Mouse (Mus musculus) liver, embryonic 16.5 days (tissue): ENCODE data around the gene Fbxo6. TPM values are rescaled to one million over a fixed set of nuclear protein-coding genes. Genes with fewer than 3 reads are reported as not detected.
"Not testable (repeated sequence)": the region's sequence is repeated elsewhere in the genome, so short reads cannot be mapped to it uniquely, and the experiment has no call there.

Experiments
- ATAC-seq: fragments of 200-750 bp; cut with Nextera tagmentation; 2 replicates; pipeline ENCODE4 v1.8.0; 2017; ENCODE audit warnings: low read depth, mild to moderate bottlenecking, moderate number of reproducible peaks, moderate library complexity
- H3K27ac ChIP-seq: fragments of 300-500 bp; sonication (generic); 2 replicates; pipeline ENCODE4 v1.5.1; 2014; ENCODE audit warnings: mild to moderate bottlenecking, low read length
- H3K27me3 ChIP-seq: fragments of 300-500 bp; sonication (generic); 2 replicates; pipeline ENCODE4 v1.6.1; 2014; ENCODE audit warnings: low read depth, low read length, mixed read lengths; ENCODE audit not compliant: control insufficient read depth, insufficient read depth
- H3K36me3 ChIP-seq: fragments of 300-500 bp; sonication (generic); 2 replicates; pipeline ENCODE4 v1.6.1; 2014; ENCODE audit warnings: mild to moderate bottlenecking; ENCODE audit not compliant: control insufficient read depth, insufficient read depth
- H3K4me1 ChIP-seq: fragments of 300-500 bp; sonication (generic); 2 replicates; pipeline ENCODE4 v1.6.1; 2014; ENCODE audit warnings: low read depth, low read length, mixed read lengths; ENCODE audit not compliant: control insufficient read depth
- H3K4me2 ChIP-seq: fragments of 300-500 bp; sonication (generic); 2 replicates; pipeline ENCODE4 v1.6.1; 2014; ENCODE audit warnings: low read depth, low read length, mixed read lengths
- H3K4me3 ChIP-seq: fragments of 300-500 bp; sonication (generic); 2 replicates; pipeline ENCODE4 v1.5.1; 2014; ENCODE audit warnings: low read depth, mild to moderate bottlenecking, low read length
- H3K9ac ChIP-seq: fragments of 300-500 bp; sonication (generic); 2 replicates; pipeline ENCODE4 v1.6.1; 2014; ENCODE audit warnings: low read depth, low read length
- H3K9me3 ChIP-seq: fragments of 300-500 bp; sonication (generic); replicated peaks from 2 replicates; pipeline ENCODE4 v1.6.1; 2016; ENCODE audit warnings: low read length; ENCODE audit not compliant: control insufficient read depth
- WGBS: fragments of 180-500 bp; shearing (Covaris S2); extraction: QIAGEN DNeasy Blood & Tissue Kit; methylation state at CpG from one replicate; pipeline ENCODE4 v1.1.7; 2014; ENCODE audit not compliant: insufficient replicate concordance; 5-methylcytosine and 5-hydroxymethylcytosine counted together
- polyA plus RNA-seq: library from polyadenylated mRNA; unstranded; fragments of >200 nt; fragmentation: Nextera tagmentation; extraction: Ambion mirVana; gene quantifications from 2 replicates; pipeline ENCODE4 v1.2.1, GENCODE M21; 2015

The Fbxo6 gene
- polyA plus RNA-seq, 1 experiment from 2014 or later = 11.4 TPM

DNA sequence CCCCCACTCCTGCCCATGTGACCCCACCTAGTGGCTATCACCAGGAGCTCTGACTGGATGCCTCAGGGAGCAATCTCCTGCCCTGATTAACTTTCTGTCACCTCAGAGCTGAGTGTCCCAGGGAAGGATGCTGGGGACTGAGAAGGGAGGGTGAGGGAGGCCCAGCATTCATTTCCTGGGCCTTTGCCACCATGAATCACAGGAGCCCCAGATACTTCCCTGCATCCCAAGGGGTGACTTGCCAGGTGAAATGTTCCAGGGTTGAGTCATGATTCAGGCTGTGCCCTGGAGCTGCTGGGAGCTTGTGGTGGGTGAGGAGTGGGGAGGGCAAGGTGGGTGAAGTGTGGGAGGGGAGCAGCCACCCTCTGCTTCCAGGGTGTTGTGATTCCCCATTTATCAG is 25.8 kb upstream of the Fbxo6 start:
- peaks cover 37% of the 10 kb centered on the region for H3K27me3 ChIP-seq

DNA sequence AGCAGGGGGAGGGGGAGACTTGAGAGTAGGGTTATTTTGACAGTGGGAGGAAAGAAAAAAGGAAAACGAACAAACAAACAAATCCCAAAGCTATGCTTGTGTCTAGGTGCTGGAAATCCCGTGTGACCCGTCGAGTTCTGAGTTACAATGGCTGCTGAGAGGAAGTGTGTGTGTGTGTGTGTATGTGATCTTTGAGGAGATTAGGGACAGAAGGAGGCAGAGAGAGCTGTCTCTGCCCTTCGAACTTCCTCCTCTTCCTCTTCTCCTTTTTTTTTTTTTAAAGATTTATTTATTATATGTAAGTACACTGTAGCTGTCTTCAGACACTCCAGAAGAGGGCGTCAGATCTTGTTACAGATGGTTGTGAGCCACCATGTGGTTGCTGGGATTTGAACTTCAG is 24.7 kb upstream of the Fbxo6 start:
- H3K27ac ChIP-seq, H3K9me3 ChIP-seq, H3K4me2 ChIP-seq, H3K36me3 ChIP-seq, ATAC-seq, H3K9ac ChIP-seq, H3K4me1 ChIP-seq, H3K4me3 ChIP-seq: not testable (repeated sequence)
- WGBS = 16% methylated on average over 5 of the region's 6 CpGs
- peaks cover 47% of the 10 kb centered on the region for H3K27me3 ChIP-seq

More for the DNA sequence above, 25.8 kb upstream of the Fbxo6 start:
- no peak overlapping the region for H3K4me3 ChIP-seq
- no peak overlapping the region for H3K27ac ChIP-seq
- H3K9me3 ChIP-seq = no peaks in the 10 kb centered on the region
- H3K4me1 ChIP-seq = no peaks in the 10 kb centered on the region
- no peak overlapping the region for H3K9ac ChIP-seq
- H3K4me2 ChIP-seq = no peak overlapping the region
- no peaks in the 10 kb centered on the region for H3K36me3 ChIP-seq
- no peak for ATAC-seq

DNA sequence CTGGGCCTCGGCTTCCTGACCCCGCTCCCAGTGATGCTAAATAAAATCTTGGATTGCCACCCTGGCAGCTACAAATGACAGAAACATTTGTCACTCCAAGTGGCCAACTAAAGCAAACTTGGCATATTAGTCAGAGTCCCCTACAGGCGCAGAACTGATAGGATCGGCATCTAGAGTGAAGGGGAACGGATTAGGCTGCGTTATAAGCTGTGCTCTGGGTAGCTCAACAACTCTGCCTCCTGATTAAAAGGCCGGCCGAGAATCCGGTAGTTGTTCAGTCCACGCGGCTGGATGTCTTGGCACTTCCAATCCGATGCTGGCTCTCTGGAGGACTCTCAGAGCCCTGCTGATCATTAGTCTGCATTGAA is 22.5 kb upstream of the Fbxo6 start:
- H3K36me3 ChIP-seq = no peaks in the 10 kb centered on the region
- no peaks in the 10 kb centered on the region for H3K9me3 ChIP-seq
- 16% methylated on average over 12 of the region's 12 CpGs for WGBS
- no peak overlapping the region for H3K9ac ChIP-seq
- H3K27me3 ChIP-seq = peaks cover 62% of the 10 kb centered on the region
- no peak overlapping the region for H3K27ac ChIP-seq
- H3K4me2 ChIP-seq = no peak overlapping the region
- H3K4me3 ChIP-seq = no peak overlapping the region
- H3K4me1 ChIP-seq = no peaks in the 10 kb centered on the region
- ATAC-seq = no peak

DNA sequence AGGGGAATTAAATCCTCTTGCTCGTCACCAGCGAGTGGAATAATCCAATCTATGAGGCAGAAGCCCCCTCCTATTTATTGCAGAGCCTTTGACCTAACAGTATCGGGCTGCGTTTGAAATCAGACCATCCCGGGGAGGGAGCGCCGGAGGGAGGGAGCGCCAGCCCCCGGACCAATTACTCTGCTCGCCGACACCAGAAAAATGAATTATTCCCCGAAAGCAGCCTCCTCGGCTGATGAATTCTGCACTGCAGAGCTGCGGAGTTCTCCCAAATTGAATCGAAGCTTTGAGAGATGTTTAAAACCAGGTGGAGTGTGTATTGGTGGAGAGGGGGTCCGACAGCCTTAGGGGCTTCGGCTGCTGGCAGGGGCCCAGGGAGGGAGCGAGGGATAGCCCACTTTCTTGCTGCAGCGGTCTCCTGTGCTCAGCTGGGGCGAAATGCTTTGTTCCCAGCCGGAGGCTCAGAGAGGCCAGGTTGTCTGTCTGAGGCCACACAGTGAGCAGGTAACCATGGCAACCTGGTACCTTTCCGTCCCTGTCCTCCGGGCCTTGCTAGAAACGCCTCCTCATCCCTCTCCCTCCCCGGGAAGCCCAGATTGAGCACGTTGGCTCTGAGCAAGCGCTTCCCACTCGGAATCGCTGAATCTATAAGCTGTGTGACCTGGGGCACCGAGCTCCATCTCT is 22.0 kb upstream of the Fbxo6 start:
- Histone ChIP-seq H3K9me3 (no peaks in the 10 kb centered on the region), H3K36me3 (no peaks in the 10 kb centered on the region), H3K27ac (no peak overlapping the region), H3K4me3 (no peak overlapping the region), H3K4me1 (no peaks in the 10 kb centered on the region), H3K27me3 (peaks cover 65% of the 10 kb centered on the region), H3K4me2 (no peak overlapping the region), H3K9ac (no peak overlapping the region)
- WGBS = 4% methylated on average over 30 of the region's 30 CpGs
- no peak for ATAC-seq

DNA sequence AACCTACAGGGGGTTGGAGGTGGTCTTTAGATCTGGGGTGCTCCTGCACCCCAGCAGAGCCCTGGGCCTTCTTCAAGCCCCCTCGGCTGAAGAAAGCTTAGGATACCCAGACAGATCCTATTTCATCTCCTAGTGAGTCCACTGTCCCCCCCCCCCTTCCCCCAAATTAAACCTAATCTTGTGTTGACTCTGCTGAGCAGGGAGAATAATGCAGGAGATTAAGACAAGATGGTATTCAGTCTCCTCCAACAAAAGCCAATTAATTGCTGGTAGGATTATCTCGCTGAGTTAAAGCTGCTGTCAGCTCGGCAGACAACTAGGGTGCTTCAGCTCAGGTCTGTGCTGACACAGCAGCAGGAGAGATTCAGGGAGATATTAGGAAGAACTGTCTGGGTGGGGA is 19.3 kb upstream of the Fbxo6 start:
- Histone ChIP-seq H3K9me3 (no peaks in the 10 kb centered on the region), H3K4me1 (no peaks in the 10 kb centered on the region), H3K27ac (no peak overlapping the region), H3K36me3 (no peaks in the 10 kb centered on the region), H3K9ac (no peak overlapping the region), H3K4me3 (no peak overlapping the region), H3K4me2 (no peak overlapping the region), H3K27me3 (peaks cover 76% of the 10 kb centered on the region)
- 54% methylated on average over 3 of the region's 3 CpGs for WGBS
- ATAC-seq = no peak

DNA sequence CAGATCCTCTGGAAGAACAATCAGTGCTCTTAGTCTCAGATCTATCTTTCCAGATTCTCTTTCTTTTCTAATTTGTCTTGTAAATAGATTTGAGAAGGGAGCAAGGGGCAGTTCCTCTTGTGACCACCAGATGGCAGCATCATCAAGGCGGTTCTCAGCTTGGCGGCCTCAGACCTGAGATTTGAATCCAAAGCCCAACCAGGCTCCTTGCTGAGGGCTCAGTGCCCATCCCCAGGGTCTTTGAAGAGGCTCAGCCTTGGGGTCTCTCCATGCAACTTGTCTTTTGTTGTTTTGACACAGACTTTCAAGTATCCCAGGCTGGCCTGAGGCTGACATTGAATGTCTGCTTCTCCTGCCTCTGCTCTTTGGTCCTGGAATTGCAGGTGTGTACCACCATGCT is 18.9 kb upstream of the Fbxo6 start:
- Histone ChIP-seq H3K36me3 (no peaks in the 10 kb centered on the region), H3K4me3 (no peak overlapping the region), H3K4me1 (no peaks in the 10 kb centered on the region), H3K9ac (no peak overlapping the region), H3K27me3 (peaks cover 77% of the 10 kb centered on the region), H3K27ac (no peak overlapping the region), H3K9me3 (no peaks in the 10 kb centered on the region), H3K4me2 (no peak overlapping the region)
- 0% methylated on average over 2 of the region's 2 CpGs for WGBS
- no peak for ATAC-seq

DNA sequence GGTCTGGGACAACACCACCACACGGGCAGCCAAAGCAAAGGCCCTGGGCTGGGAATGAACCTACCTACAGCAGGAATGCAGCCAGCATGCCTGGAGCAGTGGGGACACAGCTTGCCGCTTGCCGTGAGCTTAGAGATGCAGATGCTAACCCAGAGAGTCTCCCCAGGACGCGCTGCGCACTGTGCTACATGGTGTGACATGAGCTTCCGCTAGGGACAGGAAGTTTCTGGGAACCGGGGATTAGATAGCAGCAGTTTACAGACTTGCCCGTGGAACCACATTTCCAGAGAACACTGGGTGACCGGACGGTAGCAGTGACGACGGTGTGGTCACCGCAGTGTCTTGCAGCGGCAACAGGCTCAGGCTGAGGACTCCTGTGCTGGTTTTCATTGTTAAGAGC is 17.6 kb upstream of the Fbxo6 start:
- 10% methylated on average over 15 of the region's 15 CpGs for WGBS
- Histone ChIP-seq H3K27ac (no peak overlapping the region), H3K4me2 (no peak overlapping the region), H3K4me1 (no peaks in the 10 kb centered on the region), H3K36me3 (no peaks in the 10 kb centered on the region), H3K9ac (no peak overlapping the region), H3K4me3 (no peak overlapping the region), H3K9me3 (no peaks in the 10 kb centered on the region), H3K27me3 (peaks cover 77% of the 10 kb centered on the region)
- ATAC-seq = no peak

DNA sequence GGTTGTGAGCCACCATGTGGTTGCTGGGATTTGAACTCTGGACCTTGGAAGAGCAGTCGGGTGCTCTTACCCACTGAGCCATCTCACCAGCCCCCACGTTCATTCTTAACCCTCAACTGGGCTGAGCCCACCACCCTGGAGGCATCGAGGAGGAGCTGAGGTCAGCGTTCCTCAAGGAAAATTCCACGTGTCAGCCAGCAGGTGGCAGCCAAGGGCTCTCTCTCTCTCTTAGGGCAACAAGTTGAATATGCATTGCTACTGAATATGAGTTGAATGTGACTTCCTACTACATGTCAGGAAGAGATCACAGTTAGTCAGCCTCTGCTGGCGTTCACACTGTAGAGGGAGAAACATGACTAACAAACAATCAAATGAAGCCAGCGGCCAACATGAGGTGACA is 16.3 kb upstream of the Fbxo6 start:
- H3K9ac ChIP-seq = no peak overlapping the region
- no peak overlapping the region for H3K4me3 ChIP-seq
- no peaks in the 10 kb centered on the region for H3K9me3 ChIP-seq
- no peaks in the 10 kb centered on the region for H3K36me3 ChIP-seq
- no peak overlapping the region for H3K4me2 ChIP-seq
- peaks cover 77% of the 10 kb centered on the region for H3K27me3 ChIP-seq
- no peak for ATAC-seq
- H3K4me1 ChIP-seq = no peaks in the 10 kb centered on the region
- 13% methylated on average over 7 of the region's 7 CpGs for WGBS
- H3K27ac ChIP-seq = no peak overlapping the region

DNA sequence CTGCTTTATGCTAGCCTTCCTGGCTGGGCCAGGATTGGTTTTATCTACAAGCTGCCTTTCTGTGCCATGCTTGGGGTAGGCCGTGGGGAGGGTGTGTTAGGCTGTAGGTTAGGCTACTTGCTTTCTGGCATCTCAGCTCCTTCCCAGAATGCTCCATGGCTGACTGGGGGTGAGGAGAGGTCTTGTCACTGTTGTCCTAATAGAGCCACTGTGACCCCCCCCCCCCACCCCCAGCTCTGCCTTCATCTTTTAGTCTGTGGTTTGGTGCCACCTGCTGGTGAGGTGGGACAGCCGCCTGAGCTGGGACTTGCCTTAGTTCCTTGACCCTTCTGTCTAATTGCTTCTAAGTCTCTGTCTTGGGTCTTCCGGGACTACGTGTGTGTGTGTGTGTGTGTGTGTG is 15.0 kb upstream of the Fbxo6 start:
- H3K36me3 ChIP-seq = no peaks in the 10 kb centered on the region
- H3K4me3 ChIP-seq = no peak overlapping the region
- no peaks in the 10 kb centered on the region for H3K9me3 ChIP-seq
- H3K27ac ChIP-seq = no peak overlapping the region
- no peaks in the 10 kb centered on the region for H3K4me1 ChIP-seq
- ATAC-seq = no peak
- H3K4me2 ChIP-seq = no peak overlapping the region
- no peak overlapping the region for H3K9ac ChIP-seq
- peaks cover 77% of the 10 kb centered on the region for H3K27me3 ChIP-seq
- 21% methylated on average over 4 of the region's 4 CpGs for WGBS
